Mouse (Mus musculus): ENCODE data around the gene Dscam. TPM values are rescaled to one million over a fixed set of nuclear protein-coding genes. Genes with fewer than 3 reads are reported as not detected.

The Dscam gene
- total RNA-seq, 2 experiments from 2014 or later = 39.5 to 43.1 TPM

DNA sequence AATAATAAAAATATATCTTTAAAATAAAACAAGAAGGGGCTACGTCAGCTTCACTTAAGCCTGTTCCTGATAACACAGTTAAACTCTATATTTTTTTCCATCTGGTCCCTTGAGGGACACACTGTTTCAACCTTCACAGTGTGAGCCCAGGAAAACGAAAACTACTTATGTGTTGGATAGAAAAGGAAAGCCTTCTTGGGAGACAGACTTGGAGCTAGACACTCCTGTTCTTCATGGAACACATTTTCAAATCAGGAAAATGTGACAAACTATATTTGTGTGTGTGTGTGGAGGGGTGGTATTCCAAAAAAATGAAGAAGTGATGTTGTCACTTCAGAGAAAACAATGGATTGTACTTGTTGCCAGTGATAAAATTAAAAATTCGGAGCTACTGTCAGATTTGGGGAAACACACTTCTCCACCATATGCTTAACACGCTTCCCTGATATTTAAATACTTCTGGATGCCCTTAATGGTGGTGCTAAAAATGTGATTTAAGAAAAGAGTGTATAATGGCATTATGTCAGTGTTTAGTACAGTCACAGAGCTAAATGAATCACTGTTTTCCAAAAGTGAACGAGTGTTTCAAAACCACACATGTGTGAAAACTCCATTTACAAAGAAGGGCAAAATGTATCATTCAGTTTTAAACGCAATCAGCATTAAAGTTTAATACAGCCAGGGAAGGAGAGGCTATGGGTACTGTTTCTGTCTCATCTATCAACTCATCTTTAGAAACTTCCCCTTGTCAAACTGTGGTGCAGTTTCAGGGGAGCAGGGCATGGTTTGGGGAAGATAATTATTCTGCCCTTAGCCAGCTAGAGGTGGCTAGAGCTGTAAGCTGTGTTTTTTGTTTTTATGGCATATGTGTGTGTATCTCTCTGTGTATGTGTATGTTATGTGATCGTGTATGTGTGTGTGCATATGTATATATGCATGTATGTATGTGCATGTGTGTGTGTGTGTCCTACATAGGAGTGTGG, 430.2 kb downstream of the Dscam start:
- intact Hi-C loops (cut with DNase I) = no loop called here
- no peak for DNase-seq

- intact Hi-C loops (cut with DNase I) = no loop called here
These were observed 434.1 kb downstream of the Dscam start for GRCm38 (mm10) chr16:96736501-96736900.

DNA sequence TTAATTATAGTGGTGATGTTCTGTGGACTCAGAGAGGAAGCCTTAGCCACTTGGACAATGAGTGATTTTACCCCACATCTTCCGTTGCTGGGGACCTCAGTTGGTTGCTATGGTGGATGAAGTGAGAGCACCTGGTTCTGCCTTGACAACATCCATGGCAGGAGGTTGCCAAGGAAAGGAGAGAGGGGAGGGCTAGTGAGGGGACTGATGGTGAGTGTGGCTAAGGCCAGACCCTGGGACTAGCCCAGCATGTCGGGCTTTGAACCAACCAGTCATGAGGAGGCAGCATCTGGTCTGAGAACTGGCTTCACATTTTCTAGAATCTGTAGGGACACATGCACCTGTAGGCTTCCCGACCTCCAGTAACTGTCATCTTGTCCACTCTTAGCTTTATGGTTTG, 439.7 kb downstream of the Dscam start:
- intact Hi-C loops (cut with DNase I) = no loop called here
- DNase-seq = peak; percentile 31

More at GRCm38 (mm10) chr16:96736501-96736900, 434.1 kb downstream of the Dscam start:
- no peak for DNase-seq

GRCm38 (mm10) chr16:96727836-96728774, 442.4 kb downstream of the Dscam start:
- DNase-seq = no peak
- intact Hi-C loops (cut with DNase I) = no loop called here

DNA sequence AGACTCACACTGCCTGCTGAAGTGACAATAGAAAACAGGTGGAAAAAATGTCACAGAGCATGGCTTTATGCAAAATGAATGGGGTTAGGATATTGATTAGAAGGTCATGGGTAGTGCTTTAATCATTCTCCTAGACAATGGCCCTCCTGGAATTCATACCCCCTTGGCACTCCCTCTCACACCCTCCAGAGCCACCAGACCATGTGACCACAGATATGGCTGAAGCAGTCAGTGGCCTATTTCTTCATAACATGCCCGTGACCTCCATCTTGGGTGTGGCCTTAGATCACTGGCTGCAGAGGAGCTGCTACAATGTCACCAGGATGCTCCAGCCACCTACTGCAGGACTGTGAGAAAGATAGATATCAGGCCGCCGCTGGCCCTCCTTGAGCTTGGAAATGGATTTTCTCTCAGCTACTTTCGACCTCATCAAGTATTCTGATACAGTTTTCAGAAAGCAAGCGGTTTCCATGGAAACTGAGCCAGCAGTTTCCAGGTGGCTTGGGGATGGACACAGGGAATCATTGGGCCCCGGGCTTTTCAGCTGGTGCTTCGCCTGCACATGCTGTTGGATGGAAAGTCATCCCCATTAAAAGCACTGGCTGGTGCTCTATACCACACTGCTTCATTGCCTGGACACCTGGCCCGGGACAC, 445.4 kb downstream of the Dscam start:
- intact Hi-C loops (cut with DNase I) = no loop called here
- no peak for DNase-seq

- no peak for DNase-seq
- intact Hi-C loops (cut with DNase I) = no loop called here
These were observed 446.0 kb downstream of the Dscam start for GRCm38 (mm10) chr16:96724591-96724990.

- intact Hi-C loops (cut with DNase I) = no loop called here
- no peak for DNase-seq
These were observed 446.4 kb downstream of the Dscam start for GRCm38 (mm10) chr16:96724123-96724522.

- intact Hi-C loops (cut with DNase I) = no loop called here
- DNase-seq = peak; percentile 15
These were observed 447.4 kb downstream of the Dscam start for GRCm38 (mm10) chr16:96723066-96723669.

DNA sequence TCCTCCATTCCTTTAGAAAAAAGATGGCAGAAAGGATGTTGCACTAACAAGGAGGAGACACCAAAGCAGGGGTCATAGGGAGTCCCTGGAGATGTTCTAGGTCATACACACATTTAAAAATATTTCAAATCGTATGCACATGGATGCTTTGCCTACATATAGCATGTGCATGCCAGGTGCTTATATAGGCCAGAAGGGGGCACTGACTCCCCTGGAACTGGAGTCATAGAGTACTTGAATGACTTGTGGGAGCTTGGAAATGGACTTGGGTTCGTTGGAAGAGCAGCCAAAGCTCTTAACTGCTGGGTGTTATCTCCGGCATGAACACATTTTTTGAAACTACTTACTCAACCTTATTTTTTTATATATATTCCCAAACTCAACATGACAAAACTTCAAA, 448.4 kb downstream of the Dscam start:
- intact Hi-C loops (cut with DNase I) = no loop called here
- no peak for DNase-seq

- intact Hi-C loops (cut with DNase I) = no loop called here
- DNase-seq = no peak
These were observed 449.3 kb downstream of the Dscam start for GRCm38 (mm10) chr16:96721241-96721640.

DNA sequence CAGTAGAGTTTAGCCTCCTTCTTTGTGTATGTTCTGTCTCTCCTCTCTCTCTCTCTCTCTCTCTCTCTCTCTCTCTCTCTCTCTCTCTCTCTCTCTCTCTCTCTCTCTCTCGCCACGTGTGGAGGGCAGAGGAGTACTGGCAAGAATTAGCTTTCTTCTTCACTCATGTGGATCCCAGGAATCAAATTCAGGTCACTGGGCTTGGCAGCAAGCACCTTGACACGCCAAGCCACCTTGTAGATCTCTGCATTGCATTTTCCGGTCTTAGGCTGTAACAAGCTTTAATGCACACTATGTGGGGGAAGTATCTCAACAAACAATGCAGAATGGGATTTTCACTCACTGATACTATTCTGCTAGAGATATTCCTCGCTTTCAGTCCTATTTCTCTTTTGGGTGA, 449.9 kb downstream of the Dscam start:
- DNase-seq = no peak
- intact Hi-C loops (cut with DNase I) = no loop called here

DNA sequence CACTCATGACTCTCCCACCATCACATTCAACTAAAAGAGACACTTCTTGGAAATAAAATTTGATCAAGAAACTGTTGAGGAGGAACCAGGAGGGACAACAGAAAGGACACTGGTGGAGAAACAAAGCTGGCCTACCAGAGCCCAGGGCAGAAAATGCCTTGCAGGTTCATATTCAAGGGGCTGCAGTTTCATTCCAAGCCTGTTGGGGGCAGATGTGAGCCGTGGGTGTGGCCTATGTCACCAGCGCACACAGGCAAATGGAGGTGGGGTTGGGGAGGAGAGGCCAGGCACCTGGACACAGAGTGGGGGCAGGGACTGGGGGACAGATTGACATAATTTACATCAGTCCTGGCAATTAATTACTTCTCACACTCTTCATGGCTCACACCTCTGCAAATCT, 452.3 kb downstream of the Dscam start:
- intact Hi-C loops (cut with DNase I) = no loop called here
- DNase-seq = no peak

- intact Hi-C loops (cut with DNase I) = no loop called here
These were observed 453.9 kb downstream of the Dscam start for GRCm38 (mm10) chr16:96716633-96717032.

DNA sequence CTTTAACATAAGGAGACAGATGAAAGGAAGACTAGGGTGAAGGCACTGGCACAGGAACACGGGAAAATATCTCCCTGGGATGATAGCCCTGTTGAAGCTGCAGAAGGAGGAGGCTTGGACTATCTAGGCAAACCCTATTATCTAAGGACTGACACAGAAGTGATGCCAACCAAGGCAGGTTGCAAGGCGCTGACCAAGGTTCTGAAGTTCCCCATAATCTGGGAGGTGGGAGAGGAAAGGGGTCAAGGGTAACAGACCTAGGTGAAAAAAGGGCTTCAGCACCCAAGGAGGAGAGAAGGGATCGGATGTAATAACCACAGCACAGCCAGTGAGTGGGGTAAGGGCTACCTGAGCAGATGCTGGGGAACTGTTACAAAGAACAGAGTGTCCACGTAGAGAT, 458.6 kb downstream of the Dscam start:
- DNase-seq = no peak
- intact Hi-C loops (cut with DNase I) = no loop called here

More at GRCm38 (mm10) chr16:96716633-96717032, 453.9 kb downstream of the Dscam start:
- no peak for DNase-seq

DNA sequence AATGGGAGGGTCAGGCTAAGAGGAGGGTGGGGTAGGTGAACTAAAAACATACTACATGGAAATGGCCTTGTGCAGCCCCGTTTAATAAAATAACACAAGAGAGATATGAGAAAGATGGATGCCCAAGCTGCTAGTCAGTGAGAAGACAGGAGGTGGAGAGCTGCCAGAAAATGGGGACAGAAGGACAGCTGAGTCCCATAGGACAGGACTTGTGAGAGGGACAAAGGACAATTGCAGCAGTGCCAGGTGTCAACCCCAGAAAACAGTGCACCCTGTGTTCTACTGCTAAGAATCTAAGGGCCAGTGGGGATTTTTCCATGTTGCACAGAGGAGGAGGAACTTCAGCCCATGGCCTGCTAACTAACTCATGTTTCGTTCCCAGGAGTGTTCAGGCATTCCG, 470.0 kb downstream of the Dscam start:
- intact Hi-C loops (cut with DNase I) = no loop called here
- DNase-seq = no peak

DNA sequence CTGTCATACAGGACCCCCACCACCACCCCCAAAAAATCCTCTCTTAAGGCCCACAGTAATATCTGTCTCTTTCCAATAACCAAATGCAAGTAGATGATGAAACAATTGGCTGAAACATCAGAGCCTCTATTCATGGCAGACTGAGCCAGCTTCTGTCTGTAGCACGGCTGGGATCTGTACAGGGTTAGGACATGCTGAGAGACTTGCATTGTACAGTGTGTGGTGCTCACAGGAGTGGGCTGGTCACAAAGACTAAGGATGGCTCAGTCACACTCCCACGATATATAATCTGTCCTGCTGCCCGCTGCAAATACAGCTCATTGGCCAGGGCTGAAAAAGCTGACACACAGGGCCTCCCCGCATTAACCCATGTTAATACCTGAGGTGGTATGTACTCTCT, 474.7 kb downstream of the Dscam start:
- DNase-seq = no peak
- intact Hi-C loops (cut with DNase I) = no loop called here

DNA sequence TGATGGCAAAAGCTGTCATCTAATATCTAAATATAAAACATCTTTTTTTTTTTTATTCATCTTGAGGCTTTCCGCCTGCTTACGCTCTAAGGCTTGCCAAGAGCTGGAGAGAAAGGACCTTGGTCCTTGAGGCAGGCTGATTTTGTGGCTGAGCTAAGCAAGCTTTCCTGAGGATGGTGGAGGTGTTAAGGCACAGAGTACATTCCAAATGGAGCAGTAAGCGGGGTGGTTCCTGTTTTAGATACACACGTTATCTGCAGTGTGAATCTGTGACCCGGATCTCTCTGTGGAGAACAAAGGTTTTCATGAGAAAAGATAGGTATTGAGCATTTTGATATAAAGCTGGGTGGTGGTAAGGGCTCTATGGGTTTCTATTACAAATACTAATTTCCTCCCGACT, 479.0 kb downstream of the Dscam start:
- intact Hi-C loops (cut with DNase I) = no loop called here
- DNase-seq = no peak

DNA sequence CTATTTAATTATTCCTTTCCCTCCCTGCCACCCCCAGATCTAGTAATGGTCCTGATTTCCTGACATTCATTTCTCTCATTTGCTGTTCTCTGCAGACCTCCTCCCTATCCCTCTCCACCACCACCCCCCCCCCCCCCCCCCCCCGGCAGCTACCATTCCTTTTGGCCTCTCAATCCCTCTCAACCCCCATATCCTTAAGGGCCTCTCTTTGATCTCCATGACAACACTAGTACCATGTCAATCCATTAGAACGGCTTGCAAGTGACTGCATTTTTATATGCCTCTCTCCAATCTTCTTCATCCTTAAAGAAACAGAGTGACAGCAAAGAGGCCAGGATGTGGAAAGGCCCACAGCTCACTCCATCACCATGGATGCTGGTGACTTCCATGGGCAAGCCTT, 480.5 kb downstream of the Dscam start:
- no peak for DNase-seq
- intact Hi-C loops (cut with DNase I) = no loop called here

GRCm38 (mm10) chr16:96689419-96689818, 481.1 kb downstream of the Dscam start:
- DNase-seq = no peak
- intact Hi-C loops (cut with DNase I) = loop anchor here (10.0 kb wide), 1 partner anchor 135 kb away; no protein-coding TSS in a partner anchor

- no peak for DNase-seq
These were observed 485.5 kb downstream of the Dscam start for GRCm38 (mm10) chr16:96685065-96685464.

More at GRCm38 (mm10) chr16:96685065-96685464, 485.5 kb downstream of the Dscam start:
- intact Hi-C loops (cut with DNase I) = loop anchor here (10.0 kb wide), 1 partner anchor 140 kb away; no protein-coding TSS in a partner anchor

Measured in left cerebral cortex, postnatal 4 days (tissue).